Mouse (Mus musculus): ENCODE data around the gene Zfp108. TPM values are rescaled to one million over a fixed set of nuclear protein-coding genes. Genes with fewer than 3 reads are reported as not detected.
"Not testable (repeated sequence)": the region's sequence is repeated elsewhere in the genome, so short reads cannot be mapped to it uniquely, and the experiment has no call there.

Zfp108 gene
- not detected in 2 replicates for total RNA-seq (2015; ENCODE audit: low replicate concordance)
- not detected in 2 replicates for total RNA-seq (2017; ENCODE audit: low replicate concordance)

- no peak for ATAC-seq (replicated peaks; ENCODE audit: low FRiP score, poor library complexity, severe bottlenecking)
These were observed at the start of gene Zfp108 for GRCm38 (mm10) chr7:24254633-24255474. Gene Zfp108, plus strand, starts transcription at chr7:24254794.

DNA sequence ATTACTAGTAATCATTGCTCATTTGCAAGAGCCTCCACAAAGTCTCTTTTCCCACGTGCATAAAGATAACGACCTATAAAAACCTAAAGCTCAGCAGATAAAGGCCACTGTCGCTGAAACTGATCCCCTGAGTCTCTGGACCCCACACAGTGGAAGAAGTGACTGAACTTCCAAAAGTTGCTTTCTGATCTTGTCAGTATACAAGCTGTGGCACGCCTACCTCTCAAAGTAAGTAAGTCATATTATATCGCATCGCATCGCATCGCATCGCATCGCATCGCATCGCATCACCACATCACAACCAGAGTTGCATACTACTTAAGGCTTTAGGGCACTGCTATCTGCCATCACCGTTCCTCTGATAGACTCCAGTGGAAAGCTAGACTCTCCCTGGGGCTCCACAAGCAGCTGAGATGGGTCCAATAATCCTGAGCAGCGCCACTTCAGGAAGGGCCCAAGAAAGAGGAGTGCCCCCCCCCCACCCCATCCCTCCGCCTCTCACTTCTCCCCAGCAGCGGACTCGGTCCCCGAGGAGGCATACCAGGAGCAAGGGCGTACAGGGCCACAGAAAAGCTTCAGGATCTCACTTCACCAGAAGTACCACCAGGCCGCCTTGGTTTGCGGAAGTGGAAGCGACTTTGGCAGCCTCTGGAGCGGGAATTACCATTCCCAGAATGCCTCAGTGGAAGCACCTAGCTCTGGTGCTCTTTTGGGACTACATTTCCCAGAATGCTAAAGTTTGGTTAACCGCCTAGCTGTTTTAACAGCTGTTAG lies 46.9 kb upstream of the Zfp108 start:
- ATAC-seq (replicated peaks; ENCODE audit: low FRiP score, poor library complexity, severe bottlenecking) = no peak

GRCm38 (mm10) chr7:24208282-24208886 lies 46.2 kb upstream of the Zfp108 start:
- ATAC-seq (replicated peaks; ENCODE audit: low FRiP score, poor library complexity, severe bottlenecking) = no peak

- ATAC-seq (replicated peaks; ENCODE audit: low FRiP score, poor library complexity, severe bottlenecking) = no peak
These were observed 44.3 kb upstream of the Zfp108 start for GRCm38 (mm10) chr7:24210296-24210695.

DNA sequence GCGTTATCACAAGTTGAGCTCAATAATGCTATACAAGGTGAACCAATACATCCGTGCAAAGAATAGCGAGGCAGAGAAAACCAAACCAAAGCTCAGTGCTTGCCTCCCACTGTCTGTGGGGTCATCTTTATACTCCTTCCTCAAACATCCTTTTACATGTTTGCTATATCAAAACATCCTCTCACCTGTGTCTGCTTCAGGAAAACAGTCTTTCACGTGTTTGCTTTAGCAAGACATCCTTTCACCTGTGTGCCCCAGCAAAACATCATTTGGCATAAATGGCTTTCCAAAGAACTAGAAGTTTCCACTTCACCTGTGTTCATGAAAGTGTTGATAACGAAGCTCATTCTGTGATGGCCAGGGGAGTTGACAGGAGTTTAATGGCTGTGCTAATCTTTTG lies 43.3 kb upstream of the Zfp108 start, which contains the start of gene Zfp111:
Zfp111 (minus strand) TSS at position 101 of the 400 bp plus-strand sequence.
- no peak for ATAC-seq (replicated peaks; ENCODE audit: low FRiP score, poor library complexity, severe bottlenecking)

DNA sequence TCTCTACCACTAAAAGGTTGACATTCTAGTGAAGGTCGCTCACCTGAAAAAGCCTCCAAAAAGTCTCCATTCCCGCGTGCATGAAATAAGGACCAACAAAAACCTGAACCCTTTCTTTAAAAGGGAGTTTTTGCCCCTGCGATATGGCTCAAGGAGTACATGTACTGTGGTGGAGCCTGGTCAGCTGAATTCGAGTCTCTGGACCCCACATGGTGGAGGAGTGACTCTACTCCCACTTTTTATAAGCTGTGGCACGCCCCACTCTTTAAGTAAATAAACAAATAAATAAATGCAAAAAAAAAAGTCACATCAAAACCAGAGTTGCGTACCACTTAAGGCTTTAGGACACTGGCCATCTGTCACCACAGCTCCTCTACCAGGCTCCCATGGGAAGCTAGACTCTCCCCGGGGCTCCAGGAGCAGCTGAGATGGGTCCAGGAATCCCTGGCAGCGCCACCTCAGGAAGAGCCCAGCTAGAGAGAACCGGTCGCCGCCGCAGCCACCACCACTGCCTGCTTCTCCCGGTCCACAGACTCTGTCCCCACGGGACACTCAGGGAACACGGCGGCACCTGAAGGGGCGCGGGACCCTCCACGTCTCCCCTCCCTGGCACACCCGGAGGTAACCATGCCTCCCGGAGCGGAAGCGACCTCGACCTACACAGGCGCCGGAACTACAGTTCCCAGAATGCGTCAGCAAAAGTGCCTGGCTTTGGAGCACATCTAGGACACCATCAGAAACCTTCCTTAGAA lies 17.4 kb upstream of the Zfp108 start, which contains the start of gene Zfp109:
Zfp109 (minus strand) TSS at position 521 of the 752 bp plus-strand sequence.
- ATAC-seq (replicated peaks; ENCODE audit: low FRiP score, poor library complexity, severe bottlenecking) = no peak

DNA sequence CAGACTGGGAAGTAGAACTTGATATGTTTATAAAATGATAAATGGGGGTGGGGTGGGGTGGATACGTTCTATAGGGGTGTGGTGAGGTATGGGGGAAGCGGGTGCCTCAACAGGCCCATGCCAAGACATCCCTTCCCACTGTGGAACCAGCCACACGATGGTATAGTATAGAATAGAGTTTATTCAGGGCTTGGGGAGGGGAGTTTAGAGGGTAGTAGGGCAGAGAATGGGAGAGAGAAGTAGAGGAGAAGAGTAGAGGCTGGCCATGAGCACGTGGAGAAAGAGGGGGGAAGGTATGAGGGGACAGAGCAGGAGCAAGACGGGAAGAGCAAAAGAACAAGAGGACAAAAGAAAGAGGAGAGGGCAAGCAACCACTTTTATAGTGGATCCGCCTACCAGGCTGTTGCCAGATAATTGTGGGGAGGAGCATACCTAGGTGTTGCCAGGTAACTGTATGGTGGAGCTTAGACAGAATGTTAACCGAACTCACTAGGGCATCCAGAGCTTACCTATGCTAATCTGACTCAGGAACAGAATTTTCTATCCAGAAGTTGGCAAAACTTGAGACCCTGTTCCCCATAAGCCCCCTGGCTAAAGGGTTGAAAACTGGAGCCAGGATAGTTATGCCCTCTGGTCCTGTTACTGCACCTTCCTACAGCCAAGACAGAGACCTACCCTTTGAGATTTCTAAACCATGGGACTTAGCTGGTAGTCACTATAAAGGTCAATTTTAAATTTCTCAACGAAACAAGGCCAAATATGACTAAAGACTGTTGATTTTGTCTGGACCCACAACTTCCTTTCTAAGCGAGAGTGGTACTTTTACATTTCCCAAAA lies 597 bp upstream of the Zfp108 start:
- ATAC-seq (replicated peaks; ENCODE audit: low FRiP score, poor library complexity, severe bottlenecking) = no peak

DNA sequence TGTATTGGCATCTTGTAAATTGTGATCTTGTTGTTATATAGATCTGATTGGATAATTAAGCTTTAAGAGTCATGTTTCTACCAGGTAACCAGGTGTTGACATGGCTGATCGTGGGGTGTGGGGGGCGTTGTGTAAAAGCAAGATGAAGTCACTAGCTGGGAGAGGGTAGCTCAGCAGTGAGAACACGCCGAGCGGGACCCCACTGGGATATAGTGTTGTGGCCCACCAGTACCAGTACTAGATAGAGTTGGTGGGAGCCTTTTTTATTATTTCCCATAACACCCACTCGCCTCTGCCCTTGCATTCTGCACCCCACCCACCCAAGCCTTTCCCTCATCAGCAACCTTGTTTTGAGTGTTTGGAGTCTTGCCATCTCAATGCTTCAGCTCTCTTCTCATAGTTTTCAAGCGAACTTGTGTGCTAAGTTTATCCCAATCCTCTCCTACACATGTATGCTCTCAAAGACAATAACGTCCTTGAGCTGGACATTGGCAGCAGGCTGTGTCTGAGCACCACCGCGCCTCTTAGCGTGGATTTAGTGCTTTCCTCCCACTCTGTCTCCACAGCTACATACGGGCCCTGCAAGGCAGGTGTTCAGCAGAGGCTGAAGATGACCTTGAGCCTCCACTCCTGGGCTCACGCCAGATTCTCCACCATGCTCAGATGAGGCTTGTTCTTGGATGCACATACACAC lies 4.9 kb downstream of the Zfp108 start:
- ATAC-seq (replicated peaks; ENCODE audit: low FRiP score, poor library complexity, severe bottlenecking) = no peak

- no peak for ATAC-seq (replicated peaks; ENCODE audit: low FRiP score, poor library complexity, severe bottlenecking)
These were observed 5.4 kb downstream of the Zfp108 start for GRCm38 (mm10) chr7:24260000-24260312.

GRCm38 (mm10) chr7:24268176-24269155 lies 13.9 kb downstream of the Zfp108 start:
- no peak for ATAC-seq (replicated peaks; ENCODE audit: low FRiP score, poor library complexity, severe bottlenecking)

DNA sequence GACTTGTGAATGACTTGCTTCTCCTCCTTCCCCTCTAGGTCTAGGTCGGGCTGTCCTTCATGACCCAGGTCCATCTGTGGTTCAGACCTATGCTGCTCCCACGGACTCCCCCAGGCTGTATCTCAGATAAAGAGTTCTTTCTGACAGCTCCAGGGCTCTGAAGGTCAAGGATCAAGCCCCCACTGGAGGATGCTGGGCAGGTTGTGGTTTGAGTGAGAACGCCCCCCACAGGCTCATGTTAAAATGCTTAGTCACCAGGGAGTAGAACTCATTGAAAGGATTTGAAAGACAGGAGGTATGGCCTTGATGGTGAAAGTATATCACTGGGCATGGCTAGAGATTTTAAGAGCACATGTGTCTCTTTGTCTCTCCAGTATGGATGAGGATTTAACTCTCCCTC lies 14.7 kb downstream of the Zfp108 start:
- ATAC-seq (replicated peaks; ENCODE audit: low FRiP score, poor library complexity, severe bottlenecking) = no peak

- no peak for ATAC-seq (replicated peaks; ENCODE audit: low FRiP score, poor library complexity, severe bottlenecking)
These were observed 15.2 kb downstream of the Zfp108 start for GRCm38 (mm10) chr7:24269667-24270287.

DNA sequence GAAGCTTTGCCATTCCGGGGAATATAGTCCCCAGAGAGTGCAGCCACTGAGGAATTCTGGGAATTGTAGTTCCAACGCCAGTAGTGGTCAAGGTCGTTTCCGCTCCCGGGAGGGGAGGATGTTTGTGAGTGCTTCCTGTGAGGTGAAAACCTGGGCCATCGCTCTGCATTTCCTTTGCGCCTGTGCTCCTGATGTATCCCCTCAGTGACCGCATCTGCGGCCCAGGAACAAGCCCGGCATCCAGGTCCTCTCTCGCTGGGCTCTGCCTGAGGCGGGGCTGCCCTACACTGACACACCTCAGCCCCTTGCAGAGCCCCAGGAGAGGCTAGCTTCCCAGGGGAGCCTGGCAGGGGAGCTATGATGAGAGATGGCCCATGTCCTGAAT lies 15.7 kb downstream of the Zfp108 start, which contains the start of gene Zfp93:
Zfp93 (plus strand) TSS at position 133 of the 385 bp plus-strand sequence.
- ATAC-seq (replicated peaks; ENCODE audit: low FRiP score, poor library complexity, severe bottlenecking) = no peak

DNA sequence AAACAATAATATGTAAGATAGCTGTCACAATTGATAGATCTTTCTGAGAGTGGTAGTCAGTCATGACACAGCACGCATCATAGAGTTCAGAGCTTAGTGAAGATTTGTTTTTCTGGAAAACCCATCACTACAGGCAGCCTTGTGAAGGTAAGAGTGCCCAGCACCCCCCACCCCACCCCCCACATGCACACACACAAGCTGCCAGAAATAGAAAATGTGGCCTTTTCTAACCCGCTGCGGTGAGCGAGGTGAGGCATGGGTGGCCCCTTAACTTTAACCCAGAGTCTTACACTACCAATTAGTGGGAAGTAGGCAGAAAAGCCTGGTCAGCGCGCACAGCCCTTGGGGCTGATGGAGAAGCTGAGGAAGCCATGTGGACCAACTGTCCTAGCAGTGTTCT lies 16.6 kb downstream of the Zfp108 start:
- no peak for ATAC-seq (replicated peaks; ENCODE audit: low FRiP score, poor library complexity, severe bottlenecking)

- ATAC-seq (replicated peaks; ENCODE audit: low FRiP score, poor library complexity, severe bottlenecking) = no peak
These were observed 19.9 kb downstream of the Zfp108 start for GRCm38 (mm10) chr7:24274456-24274855.

DNA sequence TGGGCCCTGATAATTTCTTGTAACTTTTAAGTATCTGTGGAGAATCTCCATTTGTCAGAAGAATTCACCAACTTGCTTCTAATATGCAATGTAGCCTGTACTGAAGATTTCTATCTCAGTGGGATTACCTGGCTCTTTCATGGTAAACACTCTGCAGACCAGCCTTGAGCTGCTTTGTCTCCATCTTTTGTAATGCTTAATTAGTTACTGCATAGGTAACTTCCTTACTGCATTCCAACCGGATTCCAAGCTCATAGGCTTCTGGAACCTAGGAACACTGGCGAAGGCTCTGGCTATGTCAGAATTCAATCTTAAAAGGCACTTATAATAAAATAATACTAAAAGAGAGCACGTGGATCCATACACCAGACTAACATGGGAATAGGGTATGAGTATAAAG lies 24.2 kb downstream of the Zfp108 start:
- ATAC-seq (replicated peaks; ENCODE audit: low FRiP score, poor library complexity, severe bottlenecking) = not testable (repeated sequence)

Data from erythroid progenitor cell, adult 5-6 weeks (primary cell).